Mouse (Mus musculus) heart, adult 9 months (tissue): ENCODE results near the gene Slc1a1.

Experiments
- DNase-seq, 2 experiments: peaks; one replicate each; pipeline ENCODE4 v3.0.0; 2022; ENCODE audit warnings: low spot score in 2 of 2

Gene Slc1a1

DNA sequence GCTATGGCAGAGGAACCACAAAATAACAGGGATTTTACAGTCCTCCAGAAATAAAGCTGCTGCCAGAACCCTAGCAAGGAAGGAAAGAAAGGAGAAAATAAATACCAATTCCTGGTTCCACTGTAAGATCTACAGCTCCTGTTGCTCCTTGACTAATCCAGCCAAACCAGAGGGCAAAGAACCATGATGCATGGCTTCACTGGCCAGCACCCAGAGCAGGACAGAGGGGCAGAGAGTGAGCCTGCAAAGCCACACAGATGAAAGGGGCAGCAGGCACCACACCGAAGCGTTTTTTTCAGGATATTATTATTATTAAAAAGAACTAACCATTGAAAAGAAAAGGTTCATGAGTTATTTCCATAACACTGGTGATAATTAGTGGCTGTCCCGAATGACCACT, 17.2 kb downstream of the Slc1a1 start:
- DNase-seq: no peak

DNA sequence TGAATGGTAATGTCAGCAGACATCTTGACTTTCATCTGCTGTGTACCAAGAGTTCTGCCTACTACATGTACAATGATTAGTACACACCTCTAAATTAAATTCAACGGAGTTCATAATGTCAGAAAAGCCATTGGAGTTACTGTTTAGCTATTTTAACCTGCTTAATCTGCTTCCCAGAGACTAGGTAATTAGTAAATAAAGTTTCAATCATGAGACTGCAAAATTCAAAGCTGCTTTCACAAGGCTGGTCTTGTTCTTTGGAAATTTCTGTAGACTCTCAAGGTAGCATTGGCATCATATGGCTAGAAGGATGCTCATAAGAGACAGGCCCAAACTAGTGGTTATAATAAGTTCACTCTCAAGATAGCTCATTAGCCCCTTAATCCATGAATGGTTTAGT, 20.0 kb downstream of the Slc1a1 start:
- no peak for DNase-seq

DNA sequence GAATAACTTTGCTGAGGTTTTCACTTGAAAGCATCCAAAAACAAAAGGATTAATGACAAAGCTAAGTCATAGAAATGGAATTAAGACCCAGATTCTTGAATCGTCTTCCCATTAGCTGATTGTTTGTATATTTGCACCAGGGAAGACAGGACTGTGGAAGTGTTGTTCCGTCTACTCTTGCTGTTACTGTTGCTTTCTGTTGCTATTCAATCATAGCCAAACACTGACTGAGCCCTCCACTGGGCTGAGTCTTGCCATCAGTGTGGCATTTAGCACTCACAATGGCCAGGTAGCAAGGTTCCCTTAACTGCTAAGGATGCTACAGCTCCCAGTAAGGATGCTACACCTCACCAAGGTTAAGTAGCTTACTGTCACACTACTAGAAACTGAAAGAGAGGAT, 25.4 kb downstream of the Slc1a1 start:
- no peak for DNase-seq

DNA sequence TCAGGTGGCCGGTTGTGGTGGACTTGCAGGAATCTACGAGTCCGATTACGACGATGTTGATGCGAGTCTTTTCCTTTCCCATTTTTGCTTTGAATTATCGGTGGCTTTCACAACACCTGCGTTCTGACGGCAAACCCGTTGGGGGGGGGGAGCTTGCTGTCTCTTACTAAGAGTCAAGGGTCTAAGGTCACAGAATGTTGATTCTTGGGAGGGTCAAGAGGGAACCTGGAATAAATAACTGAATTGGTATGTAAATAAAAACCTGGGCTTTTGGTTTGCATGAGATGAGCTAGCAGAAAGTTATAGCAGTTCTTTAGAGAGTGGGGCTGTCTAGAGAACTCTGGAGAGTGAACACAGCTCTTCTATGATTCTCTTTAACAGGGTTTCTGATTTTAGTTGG, 28.8 kb downstream of the Slc1a1 start:
- DNase-seq: no peak

DNA sequence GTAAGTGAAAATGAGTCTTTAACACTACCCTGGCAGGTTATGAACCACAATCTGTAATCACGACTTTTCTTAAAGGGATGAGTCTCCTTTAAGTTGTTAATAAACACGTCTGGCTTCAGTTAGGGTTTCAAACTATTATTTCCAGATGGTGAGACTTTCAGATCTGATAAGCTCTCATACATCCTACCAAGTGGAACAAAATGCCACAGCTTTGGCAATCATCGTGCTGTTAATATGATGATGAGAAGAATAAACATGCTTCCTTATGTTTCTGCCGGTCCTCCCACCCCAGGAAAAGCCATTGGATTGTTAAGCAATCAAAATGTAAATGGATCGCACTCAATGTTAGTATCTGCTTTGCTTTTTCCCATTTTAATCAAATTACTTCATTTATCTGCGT, 30.1 kb downstream of the Slc1a1 start:
- no peak for DNase-seq

DNA sequence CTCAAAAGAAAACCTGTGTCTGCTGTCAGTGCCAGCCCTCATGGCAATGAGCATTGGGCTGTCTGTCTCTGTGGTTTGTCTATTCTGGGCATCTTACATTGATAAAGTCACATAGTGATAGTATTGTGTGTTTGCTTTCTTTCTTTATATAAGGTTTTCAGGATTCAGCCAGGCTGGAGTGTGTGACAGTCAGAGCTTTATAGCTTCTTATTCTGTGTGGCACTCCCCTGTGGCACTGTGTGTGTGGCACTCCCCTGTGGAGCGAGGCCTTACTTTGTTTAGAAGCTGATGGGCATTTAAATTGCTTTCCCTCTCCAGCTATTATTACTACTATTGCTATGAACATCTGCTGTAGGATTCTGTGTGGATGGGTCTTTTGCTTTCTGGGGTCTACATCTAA, 30.7 kb downstream of the Slc1a1 start:
- no peak for DNase-seq

DNA sequence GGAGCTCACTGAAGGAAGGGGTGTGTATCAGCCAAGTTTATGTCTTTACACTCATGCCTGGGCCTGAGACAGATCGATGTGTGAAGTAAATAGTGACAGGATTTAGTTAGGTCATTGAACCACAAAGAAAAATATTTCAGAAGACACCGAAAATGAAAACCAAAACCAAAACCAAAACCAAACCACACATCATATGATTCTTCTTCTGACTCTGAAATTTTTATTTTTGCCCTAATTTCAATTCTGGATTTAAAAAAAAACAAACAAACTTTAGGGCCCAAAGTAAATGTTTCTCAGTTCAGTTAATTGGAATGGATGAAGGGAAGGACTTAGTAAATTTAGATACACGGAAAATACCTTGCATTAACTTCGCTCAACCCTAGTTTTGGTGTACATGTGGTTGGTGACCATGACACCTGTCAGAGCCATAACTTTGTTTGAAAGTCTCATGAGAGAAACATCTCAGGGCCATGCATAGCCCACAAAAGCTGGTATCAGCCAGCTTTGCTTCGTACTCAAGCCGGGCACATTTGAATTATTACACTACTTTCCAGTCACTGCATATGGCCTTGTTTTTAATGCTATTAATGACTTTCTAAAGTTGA, 34.5 kb downstream of the Slc1a1 start:
- DNase-seq: no peak

DNA sequence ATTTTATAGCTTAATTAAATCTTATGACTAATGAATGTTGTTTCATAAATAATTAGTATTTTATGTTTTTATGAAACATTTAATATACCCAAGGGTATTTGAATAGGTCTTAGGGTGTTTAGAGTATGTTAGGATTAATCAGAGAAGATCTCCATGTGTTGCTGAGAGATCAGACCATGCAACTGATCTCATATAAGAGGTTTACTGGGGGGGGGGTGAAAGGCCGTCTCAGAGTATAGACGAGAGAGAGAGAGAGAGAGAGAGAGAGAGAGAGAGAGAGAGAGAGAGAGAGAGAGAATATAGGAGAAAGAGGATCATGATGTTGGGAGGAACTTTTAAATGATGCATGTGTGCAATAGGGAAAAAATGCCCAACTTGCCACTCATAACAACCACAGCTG, 35.5 kb downstream of the Slc1a1 start:
- DNase-seq: no peak

DNA sequence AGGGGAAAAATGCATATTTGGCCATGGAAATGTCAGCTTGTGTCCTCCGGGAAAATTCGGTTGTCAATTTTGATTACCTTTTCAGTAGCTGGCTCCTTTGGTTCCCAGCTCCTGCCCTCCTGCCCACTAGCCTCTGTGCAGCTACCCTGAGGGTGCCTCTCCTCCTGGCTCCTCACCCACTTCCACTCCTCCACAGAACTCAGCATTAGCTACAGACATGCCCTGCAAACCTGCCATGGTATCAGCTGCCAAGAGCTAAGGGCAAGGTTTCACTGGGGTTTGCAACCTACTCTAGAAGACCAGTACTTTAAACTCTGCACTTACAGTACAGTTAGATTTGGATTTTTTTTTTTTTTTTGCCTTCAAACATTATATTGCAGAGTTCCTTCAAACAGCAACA, 44.6 kb downstream of the Slc1a1 start:
- no peak for DNase-seq

DNA sequence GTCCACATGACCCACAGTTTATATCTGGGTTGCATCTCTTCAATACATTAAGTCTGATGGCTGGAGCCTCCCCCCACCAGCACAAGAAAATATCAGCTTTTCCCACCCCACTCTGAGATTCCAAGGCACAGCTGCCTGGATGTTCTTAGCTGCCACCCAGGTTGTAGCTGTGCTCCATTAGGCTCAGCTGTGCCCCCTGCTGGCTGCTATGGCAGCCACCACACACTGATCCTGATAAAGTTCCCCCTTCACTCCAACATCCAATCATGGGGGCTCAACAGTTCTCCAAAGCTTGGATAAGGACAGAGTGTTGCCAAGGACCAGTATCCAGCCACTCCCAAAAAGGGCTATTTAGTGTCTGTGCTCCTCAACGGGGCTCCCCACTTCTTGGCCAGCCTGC, 48.3 kb downstream of the Slc1a1 start:
- no peak for DNase-seq

DNA sequence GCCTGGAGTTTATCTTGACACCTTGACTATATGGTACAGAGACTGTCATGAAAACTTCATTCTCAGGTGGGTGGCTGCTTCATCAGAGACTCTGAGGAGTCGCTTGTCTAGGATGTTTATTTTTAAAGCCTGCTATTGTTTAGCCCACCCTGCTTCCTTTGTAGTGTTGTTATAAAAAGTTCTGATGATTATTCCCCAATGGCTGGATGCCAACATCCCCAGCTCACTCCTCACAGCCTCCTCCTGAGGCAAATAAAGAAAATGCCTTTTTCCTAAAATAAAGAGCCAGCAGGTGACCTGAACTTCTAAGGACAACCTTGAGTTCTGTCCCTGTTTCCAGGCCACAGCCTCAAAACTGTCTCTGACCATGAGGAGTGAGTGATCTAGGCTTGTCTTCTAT, 53.6 kb downstream of the Slc1a1 start:
- peak in 1 of 2 experiments; percentile 21 for DNase-seq

DNA sequence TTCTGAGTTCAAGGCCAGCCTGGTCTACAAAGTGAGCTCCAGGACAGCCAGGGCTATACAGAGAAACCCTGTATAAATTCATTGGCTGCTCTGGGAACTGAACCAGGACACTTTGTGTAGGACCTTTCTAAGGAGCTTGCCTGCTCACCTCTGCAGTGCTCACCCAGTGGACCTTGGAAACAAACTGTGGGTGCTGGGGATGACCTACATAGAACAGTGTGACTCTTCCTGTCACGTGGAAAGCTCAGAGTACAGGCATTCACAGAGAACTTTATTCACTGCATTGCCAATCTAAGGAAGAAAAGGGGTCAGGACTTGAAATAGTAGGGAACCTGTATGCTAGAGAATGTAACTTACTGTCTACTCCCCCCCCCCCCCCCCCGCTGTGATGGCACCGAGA, 54.4 kb downstream of the Slc1a1 start:
- DNase-seq: no peak

DNA sequence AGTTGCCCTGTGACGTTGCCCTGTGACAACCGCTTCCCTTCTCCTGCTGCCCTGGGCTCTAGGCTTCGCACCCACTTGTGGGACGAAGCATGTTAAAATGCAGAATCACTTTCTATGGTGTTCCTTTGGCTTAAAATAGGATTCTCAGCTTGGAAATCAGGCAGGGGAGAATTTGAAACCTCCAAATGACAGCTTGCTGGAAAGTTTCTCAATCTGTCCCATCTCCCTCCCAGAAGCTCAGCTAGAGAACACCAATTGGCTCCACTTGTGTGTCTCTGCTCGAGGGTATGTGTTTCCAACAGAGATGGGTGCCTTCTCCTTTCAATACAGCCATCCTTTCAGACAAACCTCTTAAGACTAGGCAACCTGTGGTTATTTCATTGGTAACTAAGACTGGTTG, 56.4 kb downstream of the Slc1a1 start:
- no peak for DNase-seq

DNA sequence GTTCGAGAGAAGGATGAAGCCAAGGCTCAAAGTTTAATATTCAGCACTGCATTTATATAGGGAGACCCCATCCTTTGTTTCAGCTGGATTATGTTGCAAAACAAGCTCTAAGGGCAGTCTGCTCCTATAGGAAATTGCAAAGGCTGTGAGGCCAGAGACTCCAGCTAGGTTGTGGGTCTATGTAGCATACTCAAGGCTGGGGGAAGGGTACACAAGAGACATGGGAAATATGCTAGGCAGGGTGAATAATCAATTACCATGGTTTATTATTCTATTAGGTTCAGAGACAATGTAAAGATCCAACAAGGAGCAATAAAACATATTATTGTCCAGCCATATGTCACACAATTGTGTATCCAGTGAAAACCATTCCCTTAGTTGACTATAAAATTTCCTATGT, 57.0 kb downstream of the Slc1a1 start:
- no peak for DNase-seq

DNA sequence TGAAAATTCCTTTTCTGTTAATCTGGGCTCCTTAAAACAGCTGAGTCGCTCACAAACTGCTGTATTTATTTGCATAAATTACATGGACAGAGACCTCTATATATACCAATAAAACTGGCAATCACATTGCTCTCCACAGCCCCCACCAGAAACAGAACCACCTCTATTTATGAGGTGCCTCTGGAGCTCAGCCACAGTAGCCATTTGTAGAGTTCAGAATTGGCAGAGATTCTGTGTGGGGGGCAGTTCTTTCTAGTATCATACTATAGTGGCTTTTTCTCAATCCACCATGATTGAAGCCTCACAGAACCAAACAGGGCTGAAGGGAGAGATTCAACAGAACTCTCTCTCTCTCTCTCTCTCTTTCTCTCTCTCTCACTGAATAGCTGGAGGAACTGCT, 61.8 kb downstream of the Slc1a1 start:
- no peak for DNase-seq

DNA sequence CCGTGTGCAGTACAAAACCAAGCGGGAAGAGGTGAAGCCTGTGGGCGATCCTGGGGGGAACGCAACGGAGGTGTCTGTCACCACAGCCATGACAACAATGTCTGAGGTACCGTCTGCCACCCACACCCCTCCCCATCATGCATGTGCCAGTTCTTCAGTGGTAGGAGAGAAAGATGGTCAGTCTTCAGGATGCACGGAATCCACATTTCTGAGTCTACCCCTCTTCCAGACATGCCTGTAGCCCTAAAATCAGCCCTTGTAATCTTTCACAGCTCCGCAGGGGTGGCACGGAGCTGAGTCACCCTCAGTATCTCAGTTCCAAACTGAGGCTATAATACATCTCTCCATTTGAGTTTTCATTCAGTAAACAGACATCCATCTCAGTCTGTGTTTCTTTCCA, 62.6 kb downstream of the Slc1a1 start:
- DNase-seq: no peak

DNA sequence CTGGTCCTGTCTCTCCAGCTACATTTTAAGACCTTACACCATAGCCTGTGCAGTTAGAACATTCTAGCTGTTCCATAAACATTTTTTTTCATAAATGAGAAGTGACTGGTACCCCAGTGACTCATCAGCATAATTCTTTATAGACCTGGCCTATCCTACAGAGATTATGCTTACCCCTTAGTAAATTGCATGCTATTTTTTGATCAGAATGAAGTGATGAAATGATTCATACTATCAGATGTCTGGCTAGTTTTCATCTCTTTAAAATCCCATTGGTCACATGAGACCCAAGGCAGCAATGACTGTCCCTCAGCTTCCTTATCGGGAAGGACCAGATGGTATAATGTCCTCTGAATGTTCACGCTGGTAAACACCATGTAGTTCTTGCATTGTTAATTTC, 65.9 kb downstream of the Slc1a1 start:
- DNase-seq: no peak

DNA sequence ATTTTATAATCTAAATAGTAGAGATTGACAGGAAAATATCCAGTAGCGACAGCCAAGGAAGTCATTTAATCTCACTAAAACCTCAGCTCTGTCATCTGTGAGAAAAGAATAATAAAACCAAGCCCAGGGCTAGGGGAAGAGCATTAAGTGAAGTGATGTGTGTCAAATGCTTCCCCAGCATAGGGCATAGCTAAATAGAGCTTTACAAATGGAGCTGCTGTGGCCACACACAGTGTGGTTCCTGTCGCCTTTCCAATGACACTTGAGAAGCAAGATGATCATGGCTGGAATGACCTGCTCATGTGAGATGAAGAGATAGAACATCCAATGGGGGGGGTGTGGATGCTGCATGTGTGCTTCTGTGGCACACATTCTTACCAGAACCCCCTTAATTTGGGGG, 67.3 kb downstream of the Slc1a1 start:
- DNase-seq: no peak

DNA sequence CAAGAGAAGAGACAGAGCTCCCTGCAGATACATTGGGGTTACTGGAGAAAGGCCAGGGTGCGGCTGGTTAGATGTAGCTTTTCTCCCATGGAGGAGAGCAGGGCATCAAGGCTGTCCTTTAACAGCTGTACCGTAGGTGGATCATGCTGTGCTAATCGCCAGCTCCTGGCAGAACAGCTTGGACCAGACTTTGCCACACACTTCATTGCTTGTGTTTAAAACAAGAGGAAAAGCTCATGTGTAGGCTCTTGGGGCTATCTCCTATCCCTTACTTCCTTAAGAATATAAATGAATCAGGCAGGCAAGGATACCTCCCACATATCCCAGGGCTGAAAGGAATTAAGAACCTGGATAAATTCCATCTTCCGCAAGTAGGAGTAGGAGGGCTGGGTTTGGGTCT, 68.0 kb downstream of the Slc1a1 start:
- no peak for DNase-seq

DNA sequence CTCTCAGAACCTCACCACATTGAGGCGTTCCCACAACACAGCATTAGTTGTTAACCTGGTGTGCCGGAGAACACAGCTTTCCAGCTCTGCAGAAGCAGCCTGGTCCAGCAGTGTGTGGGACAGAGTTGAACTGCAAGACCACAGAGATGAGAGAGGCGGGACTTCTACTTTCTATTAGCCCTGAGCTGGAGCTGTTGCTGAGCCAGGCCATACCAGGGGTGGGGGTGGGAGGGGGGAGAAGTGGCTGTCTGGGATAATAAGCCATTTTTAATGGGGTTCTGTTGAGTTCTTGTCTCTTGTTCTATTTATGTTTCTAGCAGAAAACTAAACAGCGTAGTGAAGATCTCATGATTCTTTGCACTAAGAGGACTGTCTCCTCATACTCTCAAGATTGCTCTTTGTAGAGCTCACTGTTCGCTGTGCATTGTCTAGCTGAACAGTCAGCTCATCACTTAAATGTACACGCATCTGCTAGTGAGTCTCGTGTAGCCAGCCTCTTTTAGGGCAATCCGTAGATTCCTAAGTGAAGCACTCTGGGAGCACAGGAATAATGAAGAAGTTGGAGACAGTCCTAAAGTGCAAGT, 68.8 kb downstream of the Slc1a1 start:
- no peak for DNase-seq

DNA sequence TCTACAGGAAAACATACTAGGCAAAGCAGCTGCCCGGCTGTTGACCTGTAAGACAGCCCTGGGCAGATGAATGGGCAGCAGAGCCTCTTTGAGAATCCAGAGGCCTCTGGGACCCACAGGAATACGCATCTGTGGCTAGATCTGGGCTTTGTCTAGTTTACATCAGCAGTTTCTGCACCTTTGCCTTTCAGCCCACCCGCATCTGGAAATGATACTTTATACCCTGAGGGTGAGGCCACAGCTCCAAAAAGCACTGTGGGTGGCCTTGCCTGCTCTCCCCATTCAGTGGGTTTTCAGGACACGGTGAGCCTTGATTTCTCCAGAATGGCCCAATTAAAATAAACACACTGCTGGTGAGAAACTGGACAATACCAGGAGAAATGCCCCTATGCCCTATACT, 73.3 kb downstream of the Slc1a1 start:
- no peak for DNase-seq

DNA sequence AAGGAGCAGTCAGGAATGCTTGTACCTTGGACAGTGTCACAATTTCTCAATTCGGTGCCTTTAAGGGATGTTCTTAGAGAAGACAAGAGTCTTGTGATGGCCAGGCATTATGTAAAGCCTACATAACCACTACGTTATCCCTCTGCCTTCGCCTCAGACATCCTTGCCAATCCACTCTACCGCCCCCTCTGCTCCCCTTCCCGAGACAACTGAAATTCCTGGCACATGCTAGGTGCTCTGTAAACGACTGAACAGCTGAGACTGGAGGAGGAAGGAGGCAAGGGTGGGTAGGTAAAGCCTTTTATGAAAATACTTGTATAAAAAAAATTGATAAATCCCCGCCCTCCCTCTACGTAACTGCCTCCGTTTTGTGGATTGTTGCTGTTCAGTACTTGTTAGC, 73.8 kb downstream of the Slc1a1 start:
- DNase-seq: no peak

DNA sequence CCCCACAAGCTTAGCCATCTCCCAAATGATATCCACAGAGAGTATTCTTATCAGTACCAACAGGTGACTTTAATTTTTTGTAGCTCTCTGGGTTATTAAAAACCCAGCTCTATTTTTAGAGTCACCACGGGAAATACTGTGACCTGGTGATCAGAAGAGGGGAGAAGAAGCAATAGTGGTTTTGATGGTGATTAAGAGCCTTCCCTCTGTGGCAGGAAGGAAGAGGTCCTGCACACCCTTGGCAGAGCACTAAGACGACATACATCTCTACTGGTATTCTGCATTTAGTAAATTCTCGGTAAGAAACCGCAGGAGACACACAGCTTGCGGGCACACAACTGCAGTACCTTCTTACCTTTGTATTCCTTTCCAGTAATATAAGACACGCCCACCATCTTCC, 79.7 kb downstream of the Slc1a1 start:
- no peak for DNase-seq

DNA sequence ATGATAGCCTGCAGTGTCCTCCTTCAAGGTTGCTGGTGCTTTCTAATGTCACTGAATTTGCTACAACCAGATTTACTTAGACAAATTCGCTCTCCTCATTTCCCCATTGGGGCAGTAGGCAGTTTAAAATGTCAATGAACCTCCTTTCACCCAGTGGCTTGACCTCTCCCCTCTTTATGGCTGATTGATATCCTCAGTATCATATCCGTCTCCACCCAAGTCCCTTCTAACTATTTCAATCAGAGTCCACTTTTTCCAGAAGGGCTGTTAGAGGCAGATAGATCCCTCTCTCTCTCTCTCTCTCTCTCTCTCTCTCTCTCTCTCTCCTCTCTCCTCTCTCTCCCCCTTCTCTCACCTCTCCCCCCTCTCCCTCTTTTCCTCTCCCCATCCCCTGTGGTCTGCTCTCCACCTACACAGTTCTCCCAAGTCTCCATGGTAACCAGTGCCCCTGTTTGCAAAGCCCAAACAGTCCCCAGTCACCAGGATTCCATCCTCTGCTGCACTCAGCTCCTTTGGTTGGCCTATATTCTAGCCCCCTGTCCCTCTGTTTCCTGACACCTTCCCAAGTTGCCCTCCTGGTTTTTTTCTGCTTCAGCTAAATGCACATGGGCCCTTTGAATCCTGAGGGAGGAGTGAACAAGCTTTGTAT, 80.9 kb downstream of the Slc1a1 start:
- no peak for DNase-seq
